In the genomic region with DNA sequence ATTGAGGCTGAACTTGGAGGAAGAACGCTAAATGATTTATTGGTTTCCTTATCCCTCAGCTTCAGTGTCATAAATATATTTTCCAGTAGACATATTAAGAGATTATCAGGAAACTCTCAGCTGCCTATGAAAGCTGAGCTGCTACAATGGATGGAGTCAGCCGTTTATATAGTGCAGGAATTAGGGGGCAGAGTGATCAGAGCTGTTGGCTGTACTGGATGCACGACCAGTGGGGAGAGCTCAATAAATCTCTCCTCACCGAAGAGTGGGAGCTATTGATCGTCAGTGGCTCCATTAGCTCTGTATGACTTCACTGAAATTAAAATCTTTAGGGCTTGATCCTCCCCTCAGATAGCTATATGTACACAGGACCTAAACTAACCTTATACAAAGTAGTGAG, we compare ENCODE assay signal across 15 mouse cellular contexts.
"Had no signal": no experiment of that assay in that cellular context is flagged by ENCODE, and none has a peak within 500 bp of the region (broad histone marks: within the 10 kb centered on the region; RNA-seq: fewer than 3 reads in every experiment).

No protein-coding gene starts in this region.

- H3K27ac ChIP-seq: layer of hippocampus, adult 2 months; limb, embryonic 13.5 days; liver, embryonic 15.5 days; midbrain, embryonic 10.5 days; stomach, postnatal 0 days had no signal

- H3K4me1 ChIP-seq: limb, embryonic 13.5 days; liver, embryonic 15.5 days; midbrain, embryonic 10.5 days had no signal

- H3K36me3 ChIP-seq: limb, embryonic 13.5 days; liver, embryonic 15.5 days; midbrain, embryonic 10.5 days had no signal

- H3K9ac ChIP-seq: limb, embryonic 13.5 days; liver, embryonic 15.5 days had no signal

- ATAC-seq: inflammation-experienced regulatory T-cells, adult 6 months; intestine, postnatal 0 days; lung, postnatal 0 days had no signal

- H3K27me3 ChIP-seq: limb, embryonic 13.5 days; liver, embryonic 15.5 days had no signal

- DNase-seq: kidney, adult 8-10 months; kidney, postnatal 36 days; left cerebral cortex, postnatal 4 days; lung, adult 2 months; lung, postnatal 36 days; thymus, postnatal 4 days had no signal

- H3K4me3 ChIP-seq: layer of hippocampus, adult 2 months; limb, embryonic 13.5 days; liver, embryonic 15.5 days; midbrain, embryonic 10.5 days had no signal

- H3K4me2 ChIP-seq: limb, embryonic 13.5 days; liver, embryonic 11.5 days; liver, embryonic 15.5 days had no signal

- H3K9me3 ChIP-seq: limb, embryonic 13.5 days; liver, embryonic 15.5 days; midbrain, embryonic 10.5 days had no signal
